Mouse (Mus musculus) MN1 (cell line): ENCODE results near the gene Olfr870.
"Not testable (repeated sequence)": the region's sequence is repeated elsewhere in the genome, so short reads cannot be mapped to it uniquely, and the experiment has no call there.

Experiments used
- DNase-seq: peaks from one replicate; pipeline ENCODE4 v3.0.0-alpha.2; 2016; ENCODE audit warnings: low spot score

The Olfr870 gene

DNA sequence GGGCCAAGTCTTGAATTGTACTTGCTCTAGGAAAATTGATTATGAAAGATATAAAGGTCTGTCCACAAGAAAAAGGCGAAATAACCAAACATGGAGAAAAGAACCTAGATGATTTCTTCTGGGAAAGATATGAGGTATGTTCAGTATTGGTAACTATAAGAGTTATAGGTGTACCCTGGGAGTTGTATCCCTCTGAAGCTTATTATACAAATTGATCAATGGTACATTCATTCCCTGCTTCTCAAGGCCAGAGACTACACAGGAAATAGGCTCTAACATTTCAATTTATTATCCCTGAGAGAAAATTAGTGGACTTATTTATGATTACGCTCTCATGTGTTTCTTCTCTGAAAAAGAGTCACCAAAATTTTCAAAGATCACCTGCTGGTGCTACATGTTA lies at the start of gene Olfr870:
Olfr870 (minus strand) TSS at position 101 of the 400 bp plus-strand sequence.
- DNase-seq = no peak

DNA sequence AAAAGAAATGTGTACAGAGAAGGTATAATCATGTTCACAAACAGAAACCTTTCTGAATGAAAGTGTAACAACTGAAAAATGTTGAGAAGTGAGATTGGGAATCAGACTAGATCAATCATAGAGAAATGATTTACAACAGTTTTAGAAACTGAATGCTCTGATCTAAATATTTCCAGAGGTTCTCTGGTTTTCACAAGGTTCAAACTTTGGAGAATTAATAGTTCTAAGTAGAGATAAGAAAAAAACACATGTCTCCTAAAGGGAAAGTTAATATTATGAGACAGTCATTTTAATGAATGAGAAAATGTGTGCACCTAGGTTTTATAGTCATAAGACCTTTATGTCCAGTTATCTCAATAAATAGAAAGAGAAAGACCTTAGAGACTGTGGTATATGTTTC lies 38.0 kb upstream of the Olfr870 start, which contains the start of gene Olfr871:
Olfr871 (plus strand) TSS at position 301 of the 400 bp plus-strand sequence.
- no peak for DNase-seq

DNA sequence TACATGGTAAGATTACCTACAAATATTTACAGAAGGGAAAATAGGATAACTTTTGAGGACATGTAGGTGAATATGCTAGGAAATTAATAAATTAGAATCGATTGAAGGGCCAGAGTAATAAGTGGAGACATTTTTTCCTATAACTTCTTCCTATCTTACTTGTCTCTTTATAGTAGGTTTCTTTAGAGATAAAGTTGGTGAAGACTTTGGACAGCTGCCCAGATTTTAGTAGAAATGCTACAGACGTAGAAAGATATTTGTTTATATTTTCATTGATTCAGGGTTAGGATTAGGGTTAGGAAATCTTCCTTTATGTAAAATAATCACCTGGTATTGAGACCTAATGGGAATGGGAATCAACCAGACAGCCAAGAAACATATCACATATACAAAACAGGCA lies 37.6 kb upstream of the Olfr870 start:
- no peak for DNase-seq

DNA sequence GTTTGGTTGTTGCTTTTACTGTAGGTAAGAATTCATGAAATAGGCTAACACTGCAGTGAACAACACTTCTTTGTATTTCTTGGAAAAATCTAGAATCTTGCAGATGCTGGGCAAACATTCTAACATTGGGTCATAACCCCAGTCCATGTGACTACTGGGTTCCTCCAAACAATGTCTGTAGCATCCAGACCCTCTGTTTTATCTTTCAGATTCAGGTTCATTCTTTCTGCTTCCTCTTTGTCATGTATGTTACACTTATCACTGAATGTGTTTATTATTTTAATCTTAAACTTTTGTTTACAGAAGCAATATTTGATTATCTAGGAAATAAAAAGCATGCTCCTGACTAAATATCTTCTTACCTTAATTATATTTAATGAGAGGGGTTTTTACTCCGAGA lies 37.0 kb upstream of the Olfr870 start:
- DNase-seq = no peak

DNA sequence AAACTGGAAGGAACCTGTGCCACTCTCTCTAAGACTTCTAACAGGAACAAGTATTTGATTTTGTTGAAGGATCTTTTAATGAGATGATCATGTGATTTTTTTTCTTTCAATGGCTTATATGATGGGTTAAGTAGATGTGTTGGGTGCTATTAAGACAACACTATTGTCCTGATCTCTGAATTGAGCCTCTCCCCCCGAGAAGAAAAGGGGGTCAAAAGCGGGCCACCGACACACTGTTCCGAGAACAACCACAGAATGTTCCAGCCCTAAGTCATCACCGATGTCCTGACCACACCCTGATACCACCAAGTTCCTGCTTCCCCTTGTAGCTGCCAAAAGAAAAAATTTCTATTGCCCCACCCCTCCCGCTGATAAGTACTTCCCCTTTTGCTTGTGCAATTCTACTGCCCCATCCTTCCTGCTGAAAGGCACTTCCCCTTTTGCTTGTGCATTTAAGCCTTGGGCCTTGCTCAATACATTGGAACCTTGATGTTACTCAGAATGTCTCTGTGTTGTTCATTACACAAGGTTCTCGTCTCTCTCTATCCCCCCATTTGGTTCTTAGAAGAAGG lies 29.6 kb upstream of the Olfr870 start:
- not testable (repeated sequence) for DNase-seq

DNA sequence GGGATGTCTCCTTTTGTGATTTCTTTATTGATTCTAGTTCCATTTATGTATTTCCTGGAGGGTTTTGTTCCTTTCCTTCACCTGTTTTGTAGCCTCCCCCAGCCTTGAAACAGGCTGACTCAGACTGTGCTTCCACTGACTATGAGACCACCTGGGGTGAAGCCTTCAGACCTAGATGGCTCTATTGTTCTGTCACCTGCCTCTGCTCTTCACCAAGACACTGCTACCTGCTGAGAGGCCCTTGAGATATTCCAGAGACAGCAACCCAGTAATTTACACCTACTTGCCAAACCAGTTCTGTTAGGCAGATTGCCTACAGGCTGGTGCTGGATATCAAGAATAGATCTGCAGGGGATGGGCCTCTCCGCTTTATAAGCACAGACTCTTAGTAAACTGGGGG lies 28.3 kb upstream of the Olfr870 start:
- no peak for DNase-seq

DNA sequence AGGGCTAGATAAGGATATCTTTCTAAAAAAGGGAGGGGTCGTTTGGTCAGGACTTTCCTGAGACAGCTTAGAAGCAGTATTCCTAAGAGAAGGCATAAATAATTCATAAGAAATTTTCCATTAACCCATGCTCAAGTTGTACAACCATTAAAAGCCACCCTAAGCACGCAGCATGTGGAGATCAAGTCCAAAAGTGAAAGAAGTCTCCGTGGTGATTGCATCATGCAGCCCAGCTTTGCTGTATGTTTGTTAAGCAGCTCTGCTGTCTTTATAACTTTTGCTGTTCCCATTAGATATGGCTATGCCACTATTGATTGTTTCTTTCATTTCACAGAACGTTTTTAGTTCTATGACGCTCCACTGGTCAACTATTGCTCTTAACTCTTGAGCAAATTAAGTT lies 5.6 kb upstream of the Olfr870 start:
- no peak for DNase-seq

DNA sequence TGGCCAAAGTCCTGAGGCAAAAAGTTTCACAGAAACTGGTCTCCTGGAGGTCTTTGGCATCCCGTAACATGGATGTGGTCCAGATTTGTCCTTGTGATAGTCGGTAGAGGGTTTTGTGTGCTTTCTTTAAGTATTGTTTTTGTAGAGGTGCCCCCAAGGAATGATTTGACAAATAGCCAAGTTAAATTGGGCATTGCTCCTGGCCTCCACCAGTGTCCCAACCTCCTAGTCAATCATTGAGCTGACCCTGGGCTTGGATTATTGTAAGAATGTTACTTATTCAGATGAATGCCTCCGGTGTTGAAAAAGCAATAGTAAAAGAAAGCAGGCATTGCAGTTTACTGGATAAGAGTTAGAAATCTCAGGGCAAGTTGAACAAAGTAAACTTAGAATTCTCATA lies 24.2 kb downstream of the Olfr870 start:
- DNase-seq = no peak

DNA sequence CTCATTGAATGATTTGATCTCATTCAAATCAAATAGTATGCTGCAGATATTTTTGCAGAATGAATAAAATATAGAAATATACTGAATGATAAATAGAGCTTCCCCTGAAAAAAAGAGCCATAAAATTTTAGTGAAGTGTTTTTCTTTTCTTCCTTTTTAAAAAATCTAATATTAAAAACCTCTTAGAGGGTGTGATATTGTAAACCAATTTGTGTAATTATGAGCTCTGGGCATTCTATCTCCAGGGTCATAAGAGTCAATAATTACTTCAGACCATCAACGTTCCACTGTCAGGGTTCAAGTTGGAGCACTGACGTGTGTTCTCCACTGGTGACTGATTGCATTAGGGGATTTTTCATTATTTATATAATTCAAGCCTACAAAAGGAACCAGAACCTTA lies 45.1 kb downstream of the Olfr870 start, which contains the start of gene Olfr869:
Olfr869 (plus strand) TSS at position 301 of the 400 bp plus-strand sequence.
- DNase-seq = no peak
